Mouse (Mus musculus): ENCODE data around the gene Vegfd. TPM values are rescaled to one million over a fixed set of nuclear protein-coding genes. Genes with fewer than 3 reads are reported as not detected.
A peak's percentile ranks its signal among the peaks of the same experiment; 100 is the strongest.

The Vegfd gene
- polyA plus RNA-seq, 1 experiment from 2014 or later = 4.5 TPM

DNA sequence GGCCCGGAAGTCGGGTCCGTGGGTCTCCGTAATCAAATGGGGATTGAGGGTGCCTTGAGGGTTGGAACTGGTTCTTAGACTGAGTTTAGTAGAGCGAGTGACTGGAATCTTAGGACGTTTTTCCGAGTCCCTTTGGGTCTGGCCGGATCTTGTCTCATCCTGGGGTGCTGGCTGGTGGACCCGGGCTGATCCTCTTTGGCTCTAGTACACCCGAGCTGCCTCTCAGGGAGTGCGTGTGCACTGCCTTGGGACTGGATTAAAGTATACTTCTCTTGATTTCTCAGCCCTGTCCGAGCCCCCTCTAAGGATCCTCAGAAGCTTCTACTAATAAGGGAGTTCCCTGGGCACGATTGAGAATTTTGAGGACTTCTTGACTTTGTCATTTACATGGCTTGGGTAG is 46.8 kb downstream of the Vegfd start:
- H3K36me3 ChIP-seq = peaks cover 15% of the 10 kb centered on the region; the same call in 1 of the 2 replicates
- H3K4me1 ChIP-seq (replicated peaks) = peaks cover 7% of the 10 kb centered on the region
- peak overlapping the region; percentile 53; the same call in 1 of the 2 replicates for H3K27ac ChIP-seq
- peak overlapping the region; percentile 57 for H3K4me2 ChIP-seq
- H3K9ac ChIP-seq (replicated peaks) = peak overlapping the region; percentile 65
- H3K4me3 ChIP-seq (replicated peaks) = peak overlapping the region; percentile 54
- H3K9me3 ChIP-seq = no peaks in the 10 kb centered on the region
- WGBS = 20% methylated on average over 13 of the region's 13 CpGs
- H3K27me3 ChIP-seq = peaks cover 26% of the 10 kb centered on the region
- no peak for ATAC-seq (ENCODE audit: insufficient number of reproducible peaks, insufficient read depth, low FRiP score, low TSS enrichment, low read depth)

DNA sequence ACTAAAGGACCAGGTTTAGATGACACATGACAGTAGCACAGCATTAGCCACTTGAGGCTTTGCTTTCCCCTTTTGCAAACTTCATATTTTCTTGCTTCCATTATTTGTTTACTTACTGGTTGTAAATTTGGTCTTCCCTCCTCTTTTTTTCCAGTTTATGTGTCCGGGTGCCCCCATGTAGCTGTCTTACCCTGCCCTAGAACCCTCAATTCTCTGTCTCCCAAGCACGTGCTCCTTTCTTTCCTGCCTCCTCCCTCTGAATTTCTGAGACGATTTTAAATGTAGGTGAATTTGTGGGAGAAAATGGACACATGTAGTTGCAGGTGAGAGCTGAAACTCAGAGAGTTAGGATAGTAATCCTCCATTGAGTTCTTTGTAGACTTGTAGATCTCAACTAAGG is 47.3 kb downstream of the Vegfd start:
- Histone ChIP-seq H3K27me3 (peaks cover 26% of the 10 kb centered on the region), H3K9me3 (no peaks in the 10 kb centered on the region), H3K36me3 (peaks cover 15% of the 10 kb centered on the region; the same call in 1 of the 2 replicates), H3K4me2 (peak overlapping the region; percentile 57), H3K27ac (no peak overlapping the region), H3K9ac (replicated peaks) (peak overlapping the region; percentile 65), H3K4me1 (replicated peaks) (peaks cover 7% of the 10 kb centered on the region), H3K4me3 (replicated peaks) (peak overlapping the region; percentile 54)
- no peak for ATAC-seq (ENCODE audit: insufficient number of reproducible peaks, insufficient read depth, low FRiP score, low TSS enrichment, low read depth)
- 60% methylated on average over 3 of the region's 3 CpGs for WGBS

DNA sequence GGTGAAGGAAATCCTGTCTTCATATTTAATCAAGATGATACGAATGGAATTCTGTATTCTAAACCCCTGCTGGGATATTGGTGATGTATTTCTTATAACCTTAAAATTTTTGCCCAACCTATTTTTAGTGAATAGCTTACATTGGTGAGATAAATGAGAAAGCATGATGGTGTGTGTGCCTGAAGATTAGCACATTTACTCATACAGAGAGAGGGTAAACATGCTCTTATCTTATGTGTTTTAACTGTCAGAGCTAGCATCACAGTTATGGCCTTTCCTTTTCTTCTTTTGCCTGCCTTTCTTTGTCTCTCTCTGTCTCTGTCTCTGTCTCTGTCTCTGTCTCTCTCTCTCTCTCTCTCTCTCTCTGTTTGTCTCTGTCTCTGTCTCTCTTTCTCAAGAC is 51.6 kb downstream of the Vegfd start:
- Histone ChIP-seq H3K27me3 (peaks cover 20% of the 10 kb centered on the region), H3K9me3 (no peaks in the 10 kb centered on the region), H3K9ac (replicated peaks) (no peak overlapping the region), H3K4me1 (replicated peaks) (peaks cover 7% of the 10 kb centered on the region), H3K27ac (no peak overlapping the region), H3K36me3 (peaks cover 15% of the 10 kb centered on the region; the same call in 1 of the 2 replicates), H3K4me3 (replicated peaks) (no peak overlapping the region), H3K4me2 (no peak overlapping the region)
- WGBS = 84% methylated on average over 1 of the region's 1 CpGs
- ATAC-seq (ENCODE audit: insufficient number of reproducible peaks, insufficient read depth, low FRiP score, low TSS enrichment, low read depth) = no peak

DNA sequence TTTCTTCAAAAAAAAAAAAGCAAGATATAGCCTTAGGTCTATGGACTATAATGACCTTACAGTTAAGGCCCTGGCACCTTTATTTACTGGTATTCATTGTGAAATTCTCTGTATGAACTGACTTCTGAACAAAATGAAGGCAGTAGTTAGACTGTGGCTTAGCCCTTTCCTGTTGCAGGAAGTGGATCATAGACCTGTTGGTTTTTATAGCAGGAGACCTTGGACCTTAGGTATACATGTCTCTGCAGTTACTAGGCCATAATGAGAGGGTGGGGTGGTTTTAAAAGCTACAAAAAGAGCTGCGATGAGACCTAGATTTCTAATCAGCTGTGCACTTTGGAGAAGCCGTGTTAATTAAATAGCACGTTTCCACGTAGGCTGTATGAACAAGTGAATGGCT is 54.1 kb downstream of the Vegfd start:
- peaks cover 28% of the 10 kb centered on the region for H3K36me3 ChIP-seq
- no peak overlapping the region for H3K4me3 ChIP-seq (replicated peaks)
- peaks cover 20% of the 10 kb centered on the region for H3K27me3 ChIP-seq
- H3K4me2 ChIP-seq = no peak overlapping the region
- no peak overlapping the region for H3K9ac ChIP-seq (replicated peaks)
- 72% methylated on average over 4 of the region's 4 CpGs for WGBS
- no peak for ATAC-seq (ENCODE audit: insufficient number of reproducible peaks, insufficient read depth, low FRiP score, low TSS enrichment, low read depth)
- no peaks in the 10 kb centered on the region for H3K4me1 ChIP-seq (replicated peaks)
- no peaks in the 10 kb centered on the region for H3K9me3 ChIP-seq
- H3K27ac ChIP-seq = no peak overlapping the region

- no peak for ATAC-seq (ENCODE audit: insufficient number of reproducible peaks, insufficient read depth, low FRiP score, low TSS enrichment, low read depth)
- peaks cover 25% of the 10 kb centered on the region for H3K36me3 ChIP-seq
Measured at GRCm38 (mm10) chrX:164428224-164428623, 55.0 kb downstream of the Vegfd start.

GRCm38 (mm10) chrX:164430621-164431020 is 57.4 kb downstream of the Vegfd start:
- Histone ChIP-seq H3K36me3 (peaks cover 20% of the 10 kb centered on the region), H3K27me3 (peaks cover 14% of the 10 kb centered on the region), H3K4me2 (no peak overlapping the region), H3K27ac (no peak overlapping the region), H3K9me3 (no peaks in the 10 kb centered on the region), H3K4me1 (replicated peaks) (no peaks in the 10 kb centered on the region), H3K4me3 (replicated peaks) (no peak overlapping the region), H3K9ac (replicated peaks) (no peak overlapping the region)
- 89% methylated on average over 6 of the region's 6 CpGs for WGBS
- no peak for ATAC-seq (ENCODE audit: insufficient number of reproducible peaks, insufficient read depth, low FRiP score, low TSS enrichment, low read depth)

More at GRCm38 (mm10) chrX:164428224-164428623, 55.0 kb downstream of the Vegfd start:
- Histone ChIP-seq H3K4me3 (replicated peaks) (no peak overlapping the region), H3K9ac (replicated peaks) (no peak overlapping the region), H3K4me1 (replicated peaks) (no peaks in the 10 kb centered on the region), H3K4me2 (no peak overlapping the region), H3K9me3 (no peaks in the 10 kb centered on the region), H3K27me3 (peaks cover 17% of the 10 kb centered on the region), H3K27ac (no peak overlapping the region)
- WGBS = 95% methylated on average over 2 of the region's 2 CpGs

DNA sequence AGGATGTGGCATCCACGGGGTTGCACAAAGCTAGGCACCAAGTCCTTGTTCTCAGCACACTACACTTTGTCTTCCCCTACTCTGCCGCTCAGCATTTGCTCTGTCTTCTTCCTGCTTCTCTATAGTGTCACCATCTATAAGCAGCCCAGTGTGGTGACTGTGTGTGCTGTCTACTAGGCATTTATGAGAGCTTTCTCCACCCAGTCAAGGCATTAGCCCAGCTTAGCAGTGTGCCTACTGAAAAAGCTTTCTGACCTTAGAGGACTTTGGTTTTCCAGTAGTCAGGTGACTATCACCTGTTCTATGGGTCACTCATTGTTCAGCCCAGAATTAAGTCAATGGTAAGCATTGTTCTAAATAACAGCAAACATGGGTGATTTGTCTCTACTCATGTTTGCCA is 58.0 kb downstream of the Vegfd start:
- no peak overlapping the region for H3K27ac ChIP-seq
- H3K9ac ChIP-seq (replicated peaks) = no peak overlapping the region
- no peak overlapping the region for H3K4me3 ChIP-seq (replicated peaks)
- no peak for ATAC-seq (ENCODE audit: insufficient number of reproducible peaks, insufficient read depth, low FRiP score, low TSS enrichment, low read depth)
- H3K4me1 ChIP-seq (replicated peaks) = no peaks in the 10 kb centered on the region
- peaks cover 20% of the 10 kb centered on the region for H3K36me3 ChIP-seq
- H3K27me3 ChIP-seq = peaks cover 17% of the 10 kb centered on the region
- no peak overlapping the region for H3K4me2 ChIP-seq
- no peaks in the 10 kb centered on the region for H3K9me3 ChIP-seq
- 91% methylated on average over 2 of the region's 2 CpGs for WGBS

DNA sequence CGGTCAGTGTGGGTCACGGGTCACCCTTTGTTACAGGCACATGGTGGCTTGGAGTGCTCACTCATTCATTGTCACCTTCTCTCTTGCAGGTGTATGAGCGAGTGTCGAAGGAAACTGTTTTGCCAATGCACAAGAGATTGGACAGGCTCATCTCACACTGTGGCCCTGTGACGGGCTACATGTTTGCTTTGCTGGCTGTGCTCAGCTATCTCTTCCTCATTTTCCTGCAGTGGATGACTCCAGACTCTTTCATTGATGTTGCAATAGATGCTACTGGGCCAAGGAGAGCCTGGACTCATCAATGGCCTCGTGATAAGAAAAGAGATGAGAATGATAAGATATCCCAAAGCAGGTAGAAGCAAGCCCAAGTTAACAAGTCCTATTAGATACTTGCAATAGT is 58.4 kb downstream of the Vegfd start:
- ATAC-seq (ENCODE audit: insufficient number of reproducible peaks, insufficient read depth, low FRiP score, low TSS enrichment, low read depth) = no peak
- H3K36me3 ChIP-seq = peaks cover 20% of the 10 kb centered on the region
- no peak overlapping the region for H3K9ac ChIP-seq (replicated peaks)
- no peak overlapping the region for H3K4me2 ChIP-seq
- H3K9me3 ChIP-seq = no peaks in the 10 kb centered on the region
- peaks cover 17% of the 10 kb centered on the region for H3K27me3 ChIP-seq
- H3K4me3 ChIP-seq (replicated peaks) = no peak overlapping the region
- H3K4me1 ChIP-seq (replicated peaks) = no peaks in the 10 kb centered on the region
- 95% methylated on average over 6 of the region's 6 CpGs for WGBS
- no peak overlapping the region for H3K27ac ChIP-seq

- H3K4me3 ChIP-seq (replicated peaks) = no peak overlapping the region
- H3K4me2 ChIP-seq = no peak overlapping the region
- peaks cover 20% of the 10 kb centered on the region for H3K36me3 ChIP-seq
- no peak overlapping the region for H3K27ac ChIP-seq
- peaks cover 17% of the 10 kb centered on the region for H3K27me3 ChIP-seq
- no peak for ATAC-seq (ENCODE audit: insufficient number of reproducible peaks, insufficient read depth, low FRiP score, low TSS enrichment, low read depth)
- no peak overlapping the region for H3K9ac ChIP-seq (replicated peaks)
- H3K4me1 ChIP-seq (replicated peaks) = no peaks in the 10 kb centered on the region
- H3K9me3 ChIP-seq = no peaks in the 10 kb centered on the region
- 95% methylated on average over 9 of the region's 9 CpGs for WGBS
Measured at GRCm38 (mm10) chrX:164432682-164433081, 59.5 kb downstream of the Vegfd start.

- peaks cover 12% of the 10 kb centered on the region for H3K36me3 ChIP-seq
- no peak for ATAC-seq (ENCODE audit: insufficient number of reproducible peaks, insufficient read depth, low FRiP score, low TSS enrichment, low read depth)
- no peak within 1 kb of the TSS for H3K27ac ChIP-seq
- H3K9me3 ChIP-seq = no peaks in the 10 kb centered on the region
- H3K4me3 ChIP-seq (replicated peaks) = no peak within 1 kb of the TSS
- no peak within 1 kb of the TSS for H3K9ac ChIP-seq (replicated peaks)
- no peak within 1 kb of the TSS for H3K4me2 ChIP-seq
- 59% methylated on average over 8 of the region's 8 CpGs for WGBS
- H3K4me1 ChIP-seq (replicated peaks) = no peaks in the 10 kb centered on the region
- H3K27me3 ChIP-seq = peaks cover 26% of the 10 kb centered on the region
Measured at GRCm38 (mm10) chrX:164436709-164437108, 63.5 kb downstream of the Vegfd start, which contains the start of gene Asb11. Gene Asb11 (plus strand): TSS chrX:164436994.

- no peaks in the 10 kb centered on the region for H3K9me3 ChIP-seq
- ATAC-seq (ENCODE audit: insufficient number of reproducible peaks, insufficient read depth, low FRiP score, low TSS enrichment, low read depth) = no peak
- no peak overlapping the region for H3K4me3 ChIP-seq (replicated peaks)
- no peaks in the 10 kb centered on the region for H3K4me1 ChIP-seq (replicated peaks)
- H3K27me3 ChIP-seq = peaks cover 28% of the 10 kb centered on the region
- H3K36me3 ChIP-seq = no peaks in the 10 kb centered on the region
- H3K9ac ChIP-seq (replicated peaks) = no peak overlapping the region
- no peak overlapping the region for H3K4me2 ChIP-seq
- no peak overlapping the region for H3K27ac ChIP-seq
- 82% methylated on average over 7 of the region's 7 CpGs for WGBS
Measured at GRCm38 (mm10) chrX:164439462-164439861, 66.3 kb downstream of the Vegfd start.

DNA sequence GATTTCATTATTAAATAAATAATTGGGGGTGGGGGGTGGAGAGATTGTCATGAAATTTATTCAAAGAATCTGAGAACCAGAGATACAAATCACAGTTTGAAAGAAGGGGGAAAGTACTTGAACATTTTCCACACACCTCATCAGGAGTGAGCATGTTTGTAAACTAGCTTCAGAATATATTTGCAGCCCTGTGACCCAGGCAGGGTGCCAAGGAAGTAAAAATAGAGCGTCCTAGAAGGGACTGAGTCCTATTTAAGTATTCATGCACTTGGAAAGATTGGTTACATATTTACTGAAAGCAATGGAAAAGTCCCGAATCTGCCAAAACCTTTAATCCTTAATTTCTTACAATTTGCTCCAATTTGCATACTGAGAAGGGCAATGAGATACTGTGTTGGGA is 67.0 kb downstream of the Vegfd start:
- no peaks in the 10 kb centered on the region for H3K4me1 ChIP-seq (replicated peaks)
- H3K27ac ChIP-seq = no peak overlapping the region
- peaks cover 26% of the 10 kb centered on the region for H3K27me3 ChIP-seq
- H3K9ac ChIP-seq (replicated peaks) = no peak overlapping the region
- no peaks in the 10 kb centered on the region for H3K36me3 ChIP-seq
- no peaks in the 10 kb centered on the region for H3K9me3 ChIP-seq
- H3K4me3 ChIP-seq (replicated peaks) = no peak overlapping the region
- WGBS = 77% methylated on average over 2 of the region's 2 CpGs
- H3K4me2 ChIP-seq = no peak overlapping the region
- no peak for ATAC-seq (ENCODE audit: insufficient number of reproducible peaks, insufficient read depth, low FRiP score, low TSS enrichment, low read depth)

All from limb, embryonic 12.5 days (tissue).